Comparison of ENCODE assay signal across 9 mouse cellular contexts in the genomic region with DNA sequence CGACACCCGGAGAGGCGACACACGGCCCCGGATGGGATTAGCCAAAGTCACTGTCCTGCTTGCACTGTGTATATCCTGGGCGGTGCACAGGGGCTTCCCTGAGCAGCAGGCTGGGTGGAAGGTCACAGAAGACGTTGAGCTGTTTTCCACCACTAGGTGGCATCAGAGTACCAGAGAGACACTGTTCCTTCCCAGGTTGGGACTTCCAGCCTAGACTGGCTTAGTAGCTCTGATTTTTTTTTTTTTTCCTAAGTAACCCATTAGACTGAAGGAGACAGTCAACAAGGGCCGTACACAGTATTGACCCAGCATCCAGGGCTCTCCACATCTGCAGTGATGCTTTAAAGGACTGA.
DNase-seq lines count a peak whose midpoint lies in the region; ATAC-seq and TF ChIP-seq lines count a peak whose summit lies in the region.
"Had no signal": no experiment of that assay in that cellular context is flagged by ENCODE, and none has a peak within 500 bp of the region (broad histone marks: within the 10 kb centered on the region; RNA-seq: fewer than 3 reads in every experiment).

No protein-coding gene starts in this region.

- no peak overlapping the region for H3K4me2 ChIP-seq in liver, embryonic 15.5 days
- no peak overlapping the region for H3K4me2 ChIP-seq in neural tube, embryonic 13.5 days

- DNase-seq in brain, embryonic 18.5 days (ENCODE audit: low read depth, low spot score): peak; percentile 59
- DNase-seq in forebrain, embryonic 10.5 days (ENCODE audit: extremely low spot score, low spot score): peak; percentile 63
- peak; percentile 89 to 92 for DNase-seq in heart, postnatal 10 days
- peak; percentile 75 to 86 for DNase-seq in kidney, postnatal 36 days

- peak overlapping the region; percentile 32; the same call in 1 of the 2 replicates for H3K4me3 ChIP-seq in E14TG2a.4 (replicated peaks; ENCODE audit: low read length)
- H3K4me3 ChIP-seq in forebrain, embryonic 10.5 days: no peak overlapping the region
- no peak overlapping the region for H3K4me3 ChIP-seq in liver, embryonic 15.5 days (replicated peaks)
- no peak overlapping the region for H3K4me3 ChIP-seq in neural tube, embryonic 13.5 days
- H3K4me3 ChIP-seq in testis, adult 2 months (ENCODE audit: control insufficient read depth, low read depth, low read length): no peak overlapping the region

- H3K27ac ChIP-seq in forebrain, embryonic 10.5 days: no peak overlapping the region
- no peak overlapping the region for H3K27ac ChIP-seq in liver, embryonic 15.5 days (replicated peaks)
- no peak overlapping the region for H3K27ac ChIP-seq in neural tube, embryonic 13.5 days (replicated peaks)
- no peak overlapping the region for H3K27ac ChIP-seq in testis, adult 2 months (ENCODE audit: control insufficient read depth, insufficient read depth, low read depth, low read length)
- H3K27ac ChIP-seq: macrophage had no signal

- no peaks in the 10 kb centered on the region for H3K27me3 ChIP-seq in E14TG2a.4 (ENCODE audit: insufficient read depth, low read length)
- H3K27me3 ChIP-seq in forebrain, embryonic 10.5 days (ENCODE audit: poor library complexity, severe bottlenecking): no peaks in the 10 kb centered on the region
- H3K27me3 ChIP-seq in liver, embryonic 15.5 days: no peaks in the 10 kb centered on the region
- H3K27me3 ChIP-seq in neural tube, embryonic 13.5 days: no peaks in the 10 kb centered on the region
- no peaks in the 10 kb centered on the region for H3K27me3 ChIP-seq in testis, adult 2 months (ENCODE audit: control insufficient read depth, insufficient read depth, low read length)

- peaks cover 35% of the 10 kb centered on the region for H3K4me1 ChIP-seq in E14TG2a.4 (replicated peaks; ENCODE audit: low read depth, low read length)
- H3K4me1 ChIP-seq in forebrain, embryonic 10.5 days: no peaks in the 10 kb centered on the region
- 0 out of 2 replicates have a peak, but pooled peaks cover 3% of the 10 kb centered on the region for H3K4me1 ChIP-seq in liver, embryonic 15.5 days (replicated peaks)
- no peaks in the 10 kb centered on the region for H3K4me1 ChIP-seq in neural tube, embryonic 13.5 days (replicated peaks)
- H3K4me1 ChIP-seq in testis, adult 2 months (ENCODE audit: control insufficient read depth, insufficient read depth, low read length): no peaks in the 10 kb centered on the region

- H3K9me3 ChIP-seq in E14TG2a.4 (ENCODE audit: low read length): no peaks in the 10 kb centered on the region
- H3K9me3 ChIP-seq in forebrain, embryonic 10.5 days: no peaks in the 10 kb centered on the region
- H3K9me3 ChIP-seq in liver, embryonic 15.5 days (replicated peaks): no peaks in the 10 kb centered on the region
- H3K9me3 ChIP-seq in neural tube, embryonic 13.5 days: no peaks in the 10 kb centered on the region

- 31% methylated on average over 8 of the region's 8 CpGs for WGBS in forebrain, embryonic 10.5 days
- 51% methylated on average over 8 of the region's 8 CpGs for WGBS in liver, embryonic 15.5 days (ENCODE audit: insufficient replicate concordance)
- WGBS in neural tube, embryonic 13.5 days: 47% methylated on average over 8 of the region's 8 CpGs

- peak; percentile 51 for TF ChIP-seq CTCF in E14TG2a.4 (conservative IDR thresholded peaks at IDR 0.05; ENCODE audit: low read length)
- peak; percentile 82 for TF ChIP-seq CTCF in testis, adult 2 months (IDR thresholded peaks at IDR 0.05; ENCODE audit: control insufficient read depth, insufficient read depth, insufficient replicate concordance, low read depth, low read length)

- intact Hi-C loops in heart, postnatal 10 days (cut with DNase I): loop anchor here (1.0 to 5.0 kb wide), 3 partner anchors 40 to 461 kb away; no protein-coding TSS in a partner anchor

- TF ChIP-seq POLR2A in testis, adult 2 months (IDR thresholded peaks at IDR 0.05; ENCODE audit: control insufficient read depth, low read depth, low read length): no peak

- peaks cover 71% of the 10 kb centered on the region for H3K36me3 ChIP-seq in E14TG2a.4 (ENCODE audit: insufficient read depth, low read length)
- H3K36me3 ChIP-seq in forebrain, embryonic 10.5 days (replicated peaks): peaks cover 57% of the 10 kb centered on the region
- peaks cover 60% of the 10 kb centered on the region for H3K36me3 ChIP-seq in liver, embryonic 15.5 days (replicated peaks)
- H3K36me3 ChIP-seq in neural tube, embryonic 13.5 days: peaks cover 7% of the 10 kb centered on the region; the same call in 1 of the 2 replicates
- H3K36me3 ChIP-seq in testis, adult 2 months (ENCODE audit: control insufficient read depth, insufficient read depth, low read length): peaks cover 1% of the 10 kb centered on the region

- peak; percentile 52; the same call in 1 of the 2 replicates for ATAC-seq in liver, embryonic 15.5 days (ENCODE audit: insufficient read depth)
- peak; percentile 74 for ATAC-seq in neural tube, embryonic 13.5 days (ENCODE audit: low read depth)

- no peak overlapping the region for H3K9ac ChIP-seq in liver, embryonic 15.5 days
- no peak overlapping the region for H3K9ac ChIP-seq in neural tube, embryonic 13.5 days
